Mouse (Mus musculus) kidney, postnatal 0 days (tissue): Measurements from ENCODE around the gene Wdr25. TPM values are rescaled to one million over a fixed set of nuclear protein-coding genes. Genes with fewer than 3 reads are reported as not detected.

Experiments used
- ATAC-seq: fragments of 200-750 bp; cut with Nextera tagmentation; replicated peaks from 2 replicates; pipeline ENCODE4 v1.8.0; 2017; ENCODE audit warnings: low read depth, moderate number of reproducible peaks, moderate TSS enrichment, moderate library complexity; ENCODE audit not compliant: low FRiP score
- DNase-seq: peaks from one replicate; pipeline ENCODE4 v3.0.0-alpha.2; 2016; ENCODE audit warnings: low spot score
- H3K27ac ChIP-seq: fragments of 300-500 bp; sonication (generic); 2 replicates; pipeline ENCODE4 v1.5.1; 2014; ENCODE audit warnings: mild to moderate bottlenecking
- H3K27me3 ChIP-seq: fragments of 300-500 bp; sonication (generic); 2 replicates; pipeline ENCODE4 v1.6.1; 2014; ENCODE audit warnings: low read length, mixed read lengths; ENCODE audit not compliant: insufficient read depth
- H3K36me3 ChIP-seq: fragments of 300-500 bp; sonication (generic); 2 replicates; pipeline ENCODE4 v1.6.1; 2014; ENCODE audit warnings: low read length, mixed read lengths; ENCODE audit not compliant: insufficient read depth
- H3K4me1 ChIP-seq: fragments of 300-500 bp; sonication (generic); replicated peaks from 2 replicates; pipeline ENCODE4 v1.6.1; 2014; ENCODE audit warnings: antibody characterized with exemption, low read length, mixed read lengths; ENCODE audit not compliant: insufficient read depth
- H3K4me2 ChIP-seq: fragments of 300-500 bp; sonication (generic); 2 replicates; pipeline ENCODE4 v1.6.1; 2014; ENCODE audit warnings: mild to moderate bottlenecking, low read length, moderate library complexity, mixed read lengths
- H3K4me3 ChIP-seq: fragments of 300-500 bp; sonication (generic); replicated peaks from 2 replicates; pipeline ENCODE4 v1.5.1; 2014; ENCODE audit warnings: low read depth, low read length
- H3K9ac ChIP-seq: fragments of 300-500 bp; sonication (generic); 2 replicates; pipeline ENCODE4 v1.6.1; 2014; ENCODE audit warnings: low read depth, low read length
- H3K9me3 ChIP-seq: fragments of 300-500 bp; sonication (generic); replicated peaks from 2 replicates; pipeline ENCODE4 v1.6.1; 2016; ENCODE audit warnings: low read length, inconsistent platforms, mixed read lengths
- CTCF ChIP-seq: IDR thresholded peaks from 2 replicates; pipeline ENCODE4 v1.5.1; 2016; ENCODE audit warnings: antibody characterized with exemption, low read depth, mild to moderate bottlenecking, moderate library complexity
- WGBS: fragments of 180-500 bp; shearing (Covaris S2); extraction: QIAGEN DNeasy Blood & Tissue Kit; methylation state at CpG from one replicate; pipeline ENCODE4 v1.1.7; 2014; 5-methylcytosine and 5-hydroxymethylcytosine counted together
- polyA plus RNA-seq: library from polyadenylated mRNA; unstranded; fragments of >200 nt; fragmentation: Nextera tagmentation; extraction: Ambion mirVana; gene quantifications from 2 replicates; pipeline ENCODE4 v1.2.1, GENCODE M21; 2015

Gene Wdr25
- polyA plus RNA-seq, 1 experiment from 2014 or later: 5.3 TPM

DNA sequence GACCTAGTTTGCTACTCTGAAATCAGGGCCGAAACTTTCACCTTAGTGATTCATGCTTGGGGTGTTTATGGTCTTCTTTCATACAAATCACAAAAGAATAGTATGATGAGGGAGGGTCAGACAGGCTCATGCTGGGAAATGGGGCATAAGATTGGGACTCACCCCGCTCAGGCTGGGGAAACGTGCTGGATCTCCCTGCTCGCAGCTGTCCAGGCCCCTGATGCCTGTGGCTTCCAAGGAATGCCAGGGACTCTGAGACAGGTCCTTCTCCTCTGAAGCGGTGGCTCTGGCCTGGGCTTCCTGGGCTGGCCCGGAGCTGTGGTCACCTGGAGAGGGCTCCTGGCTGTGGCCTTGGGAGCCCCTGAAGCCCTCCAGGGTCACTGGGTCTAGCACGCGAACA lies 165.2 kb downstream of the Wdr25 start:
- WGBS: 89% methylated on average over 8 of the region's 8 CpGs
- no peak overlapping the region for H3K4me2 ChIP-seq
- no peak overlapping the region for H3K27ac ChIP-seq
- TF ChIP-seq CTCF: no peak
- no peak overlapping the region for H3K4me3 ChIP-seq
- no peak for ATAC-seq
- H3K27me3 ChIP-seq: peaks cover 16% of the 10 kb centered on the region
- no peaks in the 10 kb centered on the region for H3K9me3 ChIP-seq
- DNase-seq: no peak
- H3K36me3 ChIP-seq: no peaks in the 10 kb centered on the region
- H3K9ac ChIP-seq: no peak overlapping the region
- no peaks in the 10 kb centered on the region for H3K4me1 ChIP-seq

DNA sequence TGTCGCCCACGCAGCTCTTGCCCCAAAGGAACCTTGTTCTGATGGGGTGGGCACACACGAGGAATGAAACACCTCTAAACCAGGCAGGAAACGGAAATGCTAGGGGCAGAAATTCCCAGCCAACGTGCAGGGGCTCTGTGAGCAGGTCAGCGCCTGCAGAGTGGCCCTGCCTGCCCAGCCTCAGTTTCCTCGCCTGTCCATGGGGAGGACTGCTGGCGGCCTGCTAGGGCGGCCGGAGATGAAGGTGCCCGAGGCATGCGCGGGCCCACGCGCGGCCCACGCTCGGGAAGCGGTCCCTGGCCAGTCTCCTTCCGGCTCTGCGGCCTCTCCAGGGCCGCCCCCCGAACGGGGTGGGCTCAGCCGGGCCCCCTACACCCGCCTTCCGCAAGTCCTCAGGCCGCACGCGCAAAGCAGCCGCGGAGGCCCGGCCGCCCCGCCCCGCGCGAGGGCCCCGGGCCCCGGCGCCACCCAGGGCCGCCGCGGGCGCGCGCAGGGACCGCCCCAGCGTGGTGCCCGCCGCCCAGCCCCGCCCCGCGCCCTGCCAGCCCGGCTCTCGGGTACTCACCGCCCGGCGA lies 174.2 kb downstream of the Wdr25 start:
- Histone ChIP-seq H3K4me2 (peak overlapping the region; percentile 97), H3K4me3 (peak overlapping the region; percentile 48), H3K4me1 (peaks cover 10% of the 10 kb centered on the region; the same call in 1 of the 2 replicates), H3K9ac (peak overlapping the region; percentile 61), H3K9me3 (no peaks in the 10 kb centered on the region), H3K36me3 (no peaks in the 10 kb centered on the region), H3K27ac (no peak overlapping the region), H3K27me3 (no peaks in the 10 kb centered on the region)
- WGBS: 3% methylated on average over 35 of the region's 59 CpGs
- DNase-seq (peak; percentile 59), ATAC-seq (peak; percentile 84)
- TF ChIP-seq CTCF: no peak

- Histone ChIP-seq H3K4me2 (peak within 1 kb of the TSS; percentile 97), H3K27me3 (no peaks in the 10 kb centered on the region), H3K36me3 (no peaks in the 10 kb centered on the region), H3K9me3 (no peaks in the 10 kb centered on the region), H3K9ac (peak within 1 kb of the TSS; percentile 61), H3K4me3 (peak within 1 kb of the TSS; percentile 48), H3K4me1 (peaks cover 10% of the 10 kb centered on the region; the same call in 1 of the 2 replicates), H3K27ac (no peak within 1 kb of the TSS)
- ATAC-seq: peak; percentile 37
- DNase-seq: no peak
- WGBS: under 1% methylated on average over 31 of the region's 48 CpGs
- TF ChIP-seq CTCF: no peak
These were observed 174.8 kb downstream of the Wdr25 start, which contains the start of gene Begain for GRCm38 (mm10) chr12:109068167-109068653. Gene Begain, minus strand, starts transcription at chr12:109068217.

GRCm38 (mm10) chr12:109068738-109069137 lies 175.3 kb downstream of the Wdr25 start:
- no peak overlapping the region for H3K4me2 ChIP-seq
- no peak overlapping the region for H3K4me3 ChIP-seq
- DNase-seq: no peak
- no peaks in the 10 kb centered on the region for H3K27me3 ChIP-seq
- no peaks in the 10 kb centered on the region for H3K36me3 ChIP-seq
- no peak overlapping the region for H3K27ac ChIP-seq
- no peak for TF ChIP-seq CTCF
- no peaks in the 10 kb centered on the region for H3K9me3 ChIP-seq
- ATAC-seq: no peak
- 67% methylated on average over 7 of the region's 7 CpGs for WGBS
- no peak overlapping the region for H3K9ac ChIP-seq
- H3K4me1 ChIP-seq: peaks cover 10% of the 10 kb centered on the region; the same call in 1 of the 2 replicates

DNA sequence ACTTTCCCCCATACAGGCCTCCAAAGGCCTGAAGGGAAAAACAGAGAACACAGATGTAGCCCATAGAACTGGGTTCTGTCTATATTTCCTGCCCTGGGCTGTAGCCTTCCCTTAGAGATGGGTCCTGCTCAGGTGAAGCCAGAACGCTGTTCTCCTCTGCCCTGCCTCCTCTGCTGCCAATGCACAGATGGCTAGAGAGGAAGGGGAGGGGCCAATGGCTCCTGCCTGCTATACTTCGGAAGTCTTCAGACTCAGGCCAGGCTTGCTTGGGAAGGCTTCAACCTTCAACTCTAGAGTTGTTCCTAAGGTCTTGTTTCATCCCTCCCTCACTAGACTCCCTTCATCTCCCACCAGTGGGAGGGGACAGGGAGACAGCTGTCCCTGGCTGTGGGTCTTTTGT lies 176.3 kb downstream of the Wdr25 start:
- TF ChIP-seq CTCF: no peak
- ATAC-seq (no peak), DNase-seq (no peak)
- Histone ChIP-seq H3K9ac (no peak overlapping the region), H3K36me3 (no peaks in the 10 kb centered on the region), H3K4me1 (peaks cover 10% of the 10 kb centered on the region; the same call in 1 of the 2 replicates), H3K9me3 (no peaks in the 10 kb centered on the region), H3K4me2 (no peak overlapping the region), H3K27me3 (no peaks in the 10 kb centered on the region), H3K4me3 (no peak overlapping the region), H3K27ac (no peak overlapping the region)
- WGBS: 13% methylated on average over 2 of the region's 2 CpGs

DNA sequence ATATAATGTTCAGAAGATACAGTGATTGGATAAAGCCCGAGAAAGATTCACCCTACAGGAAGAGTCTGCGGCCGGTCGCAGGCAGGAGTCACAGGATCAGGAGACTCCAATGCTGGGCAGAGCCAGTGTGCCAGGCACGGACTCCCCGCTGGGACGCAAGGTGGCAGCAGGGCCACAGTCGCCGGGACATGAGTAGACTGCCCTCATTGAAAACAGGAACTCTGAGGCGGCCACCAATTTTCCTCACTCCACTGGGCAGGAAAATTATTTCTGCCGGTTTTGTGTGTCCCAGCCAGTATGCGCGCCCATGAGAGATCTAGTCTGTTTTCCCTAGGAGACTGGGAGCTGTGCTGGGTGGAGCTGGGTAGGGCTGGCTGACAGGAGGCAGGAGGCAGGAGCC lies 177.8 kb downstream of the Wdr25 start:
- no peak overlapping the region for H3K4me3 ChIP-seq
- H3K9me3 ChIP-seq: no peaks in the 10 kb centered on the region
- H3K4me1 ChIP-seq: peaks cover 10% of the 10 kb centered on the region; the same call in 1 of the 2 replicates
- 68% methylated on average over 13 of the region's 13 CpGs for WGBS
- no peak overlapping the region for H3K4me2 ChIP-seq
- H3K27ac ChIP-seq: no peak overlapping the region
- H3K36me3 ChIP-seq: no peaks in the 10 kb centered on the region
- no peak for ATAC-seq
- no peak for DNase-seq
- H3K9ac ChIP-seq: no peak overlapping the region
- H3K27me3 ChIP-seq: no peaks in the 10 kb centered on the region
- peak; percentile 60 for TF ChIP-seq CTCF
